Mouse (Mus musculus): ENCODE data around the gene Rap1gap2.

DNA sequence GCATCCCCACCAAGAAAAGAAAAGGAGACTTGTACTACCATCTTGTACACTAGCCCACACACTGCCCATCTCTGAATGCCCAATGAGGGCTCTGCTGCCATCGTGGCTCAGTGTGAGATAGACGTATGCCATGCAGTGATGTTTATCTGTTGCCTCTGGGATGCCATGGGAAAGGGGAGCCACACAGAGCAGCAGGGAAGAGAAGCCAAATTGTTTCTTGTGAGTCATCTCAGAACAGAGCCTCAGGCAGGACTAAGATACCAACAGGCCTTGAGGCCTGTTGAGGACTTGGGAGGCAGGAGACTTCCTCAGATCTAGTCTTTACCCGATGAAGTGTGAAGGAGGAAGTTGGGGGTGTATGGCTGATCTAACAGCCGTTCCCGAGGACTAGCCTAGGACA, 126.8 kb downstream of the Rap1gap2 start:
- TF ChIP-seq GATA1 (IDR thresholded peaks at IDR 0.05; ENCODE audit: borderline replicate concordance, low read length) (no peak), FLI1 (IDR thresholded peaks at IDR 0.05; ENCODE audit: low read length) (no peak)
